Mouse (Mus musculus) CH12.LX (cell line): ENCODE data around the gene Prkd3.

Source experiments
- CHD1 ChIP-seq: IDR thresholded peaks from 2 replicates; pipeline ENCODE4 v1.6.1; 2012; ENCODE audit warnings: low read depth, low read length, improper control_type of control experiment, inconsistent platforms
- CHD2 ChIP-seq: IDR thresholded peaks from 2 replicates; pipeline ENCODE4 v1.6.1; 2011; ENCODE audit warnings: low read length, improper control_type of control experiment
- CTCF ChIP-seq, 2 experiments: IDR thresholded peaks in 1 of 2; conservative IDR thresholded peaks in 1 of 2; 2 replicates each; pipeline ENCODE4 v1.5.1; 2011 to 2012; ENCODE audit warnings: low read depth in 2 of 2, low read length in 2 of 2, improper control_type of control experiment in 1 of 2, inconsistent platforms in 1 of 2, mild to moderate bottlenecking in 1 of 2, moderate library complexity in 1 of 2
- ETS1 ChIP-seq: conservative IDR thresholded peaks from 2 replicates; pipeline ENCODE4 v1.6.1; 2012; ENCODE audit warnings: low read depth, mild to moderate bottlenecking, inconsistent platforms, low read length, improper control_type of control experiment, moderate library complexity
- HCFC1 ChIP-seq: IDR thresholded peaks from 2 replicates; pipeline ENCODE4 v1.6.1; 2012; ENCODE audit warnings: low read depth, mild to moderate bottlenecking, inconsistent platforms, low read length, improper control_type of control experiment
- PAX5 ChIP-seq: IDR thresholded peaks from 2 replicates; pipeline ENCODE4 v1.6.1; 2012; ENCODE audit warnings: low read length, inconsistent platforms, mixed read lengths
- POLR2A ChIP-seq: IDR thresholded peaks from 2 replicates; pipeline ENCODE4 v1.6.1; 2011; ENCODE audit warnings: low read depth, mild to moderate bottlenecking, improper control_type of control experiment, low read length
- POLR2AphosphoS2 ChIP-seq: IDR thresholded peaks from 2 replicates; pipeline ENCODE4 v1.6.1; 2011; ENCODE audit warnings: low read depth, low read length, improper control_type of control experiment
- RCOR1 ChIP-seq: conservative IDR thresholded peaks from 2 replicates; pipeline ENCODE4 v1.6.1; 2012; ENCODE audit warnings: low read depth, mild to moderate bottlenecking, inconsistent platforms, low read length, improper control_type of control experiment
- TBP ChIP-seq: conservative IDR thresholded peaks from 2 replicates; pipeline ENCODE4 v1.6.1; 2011; ENCODE audit warnings: low read depth, low read length, improper control_type of control experiment
- UBTF ChIP-seq: IDR thresholded peaks from 2 replicates; pipeline ENCODE4 v1.6.1; 2012; ENCODE audit warnings: low read depth, mild to moderate bottlenecking, inconsistent platforms, low read length, improper control_type of control experiment, moderate library complexity
- ZC3H11A ChIP-seq: IDR thresholded peaks from 2 replicates; pipeline ENCODE4 v1.6.1; 2012; ENCODE audit warnings: low read depth, mild to moderate bottlenecking, inconsistent platforms, low read length, improper control_type of control experiment
- ZKSCAN1 ChIP-seq: IDR thresholded peaks from 2 replicates; pipeline ENCODE4 v1.6.1; 2012; ENCODE audit warnings: low read depth, inconsistent platforms, low read length, improper control_type of control experiment, borderline replicate concordance
- ZMIZ1 ChIP-seq: IDR thresholded peaks from 2 replicates; pipeline ENCODE4 v1.6.1; 2012; ENCODE audit warnings: low read depth, mild to moderate bottlenecking, inconsistent platforms, low read length, improper control_type of control experiment

DNA sequence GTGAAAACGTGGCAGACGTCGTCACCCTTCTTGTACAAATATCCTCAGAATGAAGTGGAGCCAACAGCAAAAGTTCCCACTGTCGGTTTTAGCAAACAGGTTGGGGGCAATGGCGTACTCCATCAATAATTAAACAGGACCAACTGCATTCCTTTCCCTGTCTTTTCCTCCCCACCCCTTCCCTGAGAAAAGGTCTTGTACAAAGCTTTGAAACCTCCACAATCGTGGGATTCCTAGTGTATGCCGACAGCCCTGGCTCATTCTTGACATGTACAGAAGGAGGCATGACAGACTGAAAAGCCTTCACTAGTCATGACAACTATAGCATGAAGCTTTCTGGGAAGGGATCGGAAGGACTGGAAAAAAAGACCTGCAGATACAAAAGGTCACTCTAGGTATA is 67.4 kb downstream of the Prkd3 start:
- no peak for TF ChIP-seq ZKSCAN1
- no peak for TF ChIP-seq CTCF (conservative IDR thresholded peaks at IDR 0.05 in 1 of 2, IDR thresholded peaks at IDR 0.05 in 1 of 2; ENCODE audit: low read depth in 2 of 2, low read length in 2 of 2)
- no peak for TF ChIP-seq ZC3H11A
- TF ChIP-seq CHD2: no peak
- no peak for TF ChIP-seq POLR2A
- TF ChIP-seq HCFC1: no peak
- TF ChIP-seq CHD1: no peak
- TF ChIP-seq TBP: no peak
- no peak for TF ChIP-seq ZMIZ1
- TF ChIP-seq ETS1: no peak
- TF ChIP-seq RCOR1: no peak
- no peak for TF ChIP-seq UBTF
- no peak for TF ChIP-seq PAX5
- TF ChIP-seq POLR2AphosphoS2: no peak
